Mouse (Mus musculus) layer of hippocampus, postnatal 25 days (tissue): ENCODE measurements around the gene Tnfrsf19. TPM values are rescaled to one million over a fixed set of nuclear protein-coding genes. Genes with fewer than 3 reads are reported as not detected.

Experiments
- DNase-seq, 2 experiments: peaks; one replicate each; pipeline ENCODE4 v3.0.0; 2022; ENCODE audit warnings: mixed read lengths in 2 of 2, low spot score in 1 of 2; ENCODE audit errors: extremely low spot score in 1 of 2
- total RNA-seq, 2 experiments: library from RNA; stranded (reverse); gene quantifications; 2 replicates each; pipeline ENCODE4 v1.2.3; 2021

Tnfrsf19 gene
- total RNA-seq: 10 to 100 TPM; 51.8 to 64.6 TPM

- peak; percentile 67 to 76 for DNase-seq
Observed at GRCm38 (mm10) chr14:61046091-61046681, at the start of gene Tnfrsf19. Tnfrsf19 (minus strand) TSS chr14:61046490.

- DNase-seq: peak in 1 of 2 experiments; percentile 34
Observed at GRCm38 (mm10) chr14:61092073-61092472, 45.8 kb upstream of the Tnfrsf19 start.

GRCm38 (mm10) chr14:61090955-61091354 is 44.7 kb upstream of the Tnfrsf19 start:
- peak in 1 of 2 experiments; percentile 33 for DNase-seq

- no peak for DNase-seq
Observed at GRCm38 (mm10) chr14:61088187-61088586, 41.9 kb upstream of the Tnfrsf19 start.

GRCm38 (mm10) chr14:61085325-61085724 is 39.0 kb upstream of the Tnfrsf19 start:
- peak; percentile 31 to 53 for DNase-seq

GRCm38 (mm10) chr14:61069555-61069954 is 23.3 kb upstream of the Tnfrsf19 start:
- DNase-seq: no peak

- no peak for DNase-seq
Observed at GRCm38 (mm10) chr14:61061729-61062128, 15.4 kb upstream of the Tnfrsf19 start.

GRCm38 (mm10) chr14:61059316-61059945 is 13.1 kb upstream of the Tnfrsf19 start:
- DNase-seq: no peak

GRCm38 (mm10) chr14:61056962-61057361 is 10.7 kb upstream of the Tnfrsf19 start:
- no peak for DNase-seq

GRCm38 (mm10) chr14:61056445-61056844 is 10.2 kb upstream of the Tnfrsf19 start:
- no peak for DNase-seq

GRCm38 (mm10) chr14:61055864-61056263 is 9.6 kb upstream of the Tnfrsf19 start:
- no peak for DNase-seq

- no peak for DNase-seq
Observed at GRCm38 (mm10) chr14:61052163-61052562, 5.9 kb upstream of the Tnfrsf19 start.

- no peak for DNase-seq
Observed at GRCm38 (mm10) chr14:61045446-61046090, 722 bp downstream of the Tnfrsf19 start.

- DNase-seq: no peak
Observed at GRCm38 (mm10) chr14:61044316-61044715, 2.0 kb downstream of the Tnfrsf19 start.

GRCm38 (mm10) chr14:61043511-61044310 is 2.6 kb downstream of the Tnfrsf19 start:
- no peak for DNase-seq

GRCm38 (mm10) chr14:61042291-61042690 is 4.0 kb downstream of the Tnfrsf19 start:
- no peak for DNase-seq

GRCm38 (mm10) chr14:61040236-61040635 is 6.1 kb downstream of the Tnfrsf19 start:
- DNase-seq: no peak

GRCm38 (mm10) chr14:61038082-61038472 is 8.2 kb downstream of the Tnfrsf19 start:
- DNase-seq: no peak

- peak; percentile 58 to 68 for DNase-seq
Observed at GRCm38 (mm10) chr14:61037321-61038081, 8.8 kb downstream of the Tnfrsf19 start.

- no peak for DNase-seq
Observed at GRCm38 (mm10) chr14:61030366-61030765, 15.9 kb downstream of the Tnfrsf19 start.
